Mouse (Mus musculus) adrenal gland, adult (tissue): ENCODE measurements around the gene Gm45021.

Source experiments
- DNase-seq, 2 experiments: peaks; one replicate each; pipeline ENCODE4 v3.0.0; 2022 to 2023; ENCODE audit warnings: low spot score in 1 of 2; ENCODE audit not compliant: inconsistent age in 2 of 2

Gene Gm45021

DNA sequence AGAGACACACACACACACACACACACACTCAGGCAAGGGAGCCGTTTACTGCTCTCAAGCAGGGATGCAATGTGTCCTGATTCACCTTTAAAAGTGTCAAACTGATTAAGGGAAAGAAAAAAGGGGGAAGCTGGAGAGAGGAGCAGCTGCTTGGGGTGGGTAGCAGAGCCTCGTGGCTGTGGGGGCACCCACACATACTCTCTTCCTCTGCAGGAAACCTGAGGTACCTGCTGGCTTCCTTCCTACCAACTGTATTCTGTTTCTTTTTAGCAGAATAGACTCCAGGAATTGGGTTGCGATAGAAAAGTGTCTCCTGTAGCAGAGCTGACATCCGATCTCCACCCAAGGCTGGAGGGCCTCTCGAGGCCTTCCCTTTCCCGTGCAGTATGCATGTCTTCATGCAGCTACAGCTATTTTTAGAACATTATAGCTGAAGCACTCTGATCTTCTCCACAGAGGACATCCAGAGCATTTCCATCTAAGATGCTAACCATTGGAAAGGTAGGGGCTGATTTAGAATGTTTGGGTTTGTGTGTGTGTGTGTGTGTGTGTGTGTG, at the start of gene Gm45021:
Gene Gm45021 (plus strand): TSS at position 417 of the 557 bp plus-strand sequence.
- DNase-seq = no peak

- DNase-seq = peak; percentile 39 to 59
Measured at GRCm38 (mm10) chr6:48539860-48540259, 49.5 kb upstream of the Gm45021 start.

DNA sequence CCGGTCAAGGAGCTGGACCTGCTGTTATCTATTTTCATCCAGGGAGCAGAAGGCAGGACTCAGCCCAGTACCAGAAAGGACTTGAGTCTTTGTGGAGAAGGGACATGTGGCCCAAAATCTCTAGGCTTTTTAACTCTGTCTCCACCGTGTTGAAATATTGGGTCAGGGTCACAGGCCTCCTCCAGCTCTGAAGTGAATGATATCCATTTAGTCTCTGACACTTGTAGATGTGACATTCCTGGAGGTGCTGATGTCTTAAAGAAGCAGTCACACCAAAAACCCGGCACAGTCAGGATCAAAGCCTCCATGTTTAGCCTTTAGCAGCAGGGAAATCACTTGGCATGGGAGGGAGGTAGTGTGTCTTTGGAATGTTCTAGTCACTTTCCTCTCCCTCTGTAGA, 48.7 kb upstream of the Gm45021 start:
- DNase-seq = peak in 1 of 2 experiments; percentile 46

GRCm38 (mm10) chr6:48541560-48542450, 47.6 kb upstream of the Gm45021 start:
- peak; percentile 85 to 95 for DNase-seq

DNA sequence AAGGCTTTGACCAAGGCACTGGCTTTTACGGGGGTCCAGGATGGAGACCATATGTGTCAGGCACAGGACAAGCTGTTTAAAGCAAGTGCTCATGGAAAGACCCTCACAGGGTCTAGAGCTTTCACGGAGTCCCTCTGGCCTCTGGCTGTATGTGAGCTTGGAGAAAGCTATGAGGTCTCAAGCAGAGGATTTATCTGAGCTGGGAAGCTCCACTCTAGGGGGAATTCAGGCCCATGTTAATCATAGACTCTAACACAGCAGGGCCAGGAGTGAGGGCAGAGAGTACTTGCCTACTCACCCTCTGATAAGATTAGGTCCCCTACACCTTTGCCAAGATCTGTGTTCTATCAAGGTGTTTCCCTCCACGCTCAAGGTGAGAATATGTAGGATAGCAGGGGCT, 46.8 kb upstream of the Gm45021 start:
- no peak for DNase-seq

- no peak for DNase-seq
Measured at GRCm38 (mm10) chr6:48545251-48545650, 44.2 kb upstream of the Gm45021 start.

GRCm38 (mm10) chr6:48546271-48546670, 43.1 kb upstream of the Gm45021 start:
- DNase-seq = peak; percentile 9 to 78

DNA sequence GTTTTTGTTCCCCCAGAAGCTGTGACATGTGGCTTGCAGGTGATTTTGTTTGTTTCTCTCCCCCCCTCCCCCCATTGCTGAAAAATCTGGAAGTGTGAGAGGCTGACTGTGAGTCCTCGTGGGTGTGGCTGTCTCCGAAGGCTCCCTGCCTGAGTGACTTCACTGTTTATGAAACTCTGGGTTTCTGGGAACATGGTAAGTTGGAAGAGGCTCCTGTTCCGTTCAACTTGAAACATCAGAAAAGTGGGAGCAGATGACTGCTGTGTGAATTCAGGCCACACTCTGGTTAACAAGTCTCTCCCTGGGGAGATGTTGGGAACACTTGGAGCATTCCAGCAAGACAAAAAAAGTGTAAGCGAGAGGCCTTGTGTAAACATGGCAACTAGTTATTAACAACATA, 42.6 kb upstream of the Gm45021 start:
- DNase-seq = peak; percentile 6 to 45

GRCm38 (mm10) chr6:48548314-48548713, 41.1 kb upstream of the Gm45021 start:
- no peak for DNase-seq

- peak; percentile 30 to 70 for DNase-seq
Measured at GRCm38 (mm10) chr6:48552918-48553317, 36.5 kb upstream of the Gm45021 start.

DNA sequence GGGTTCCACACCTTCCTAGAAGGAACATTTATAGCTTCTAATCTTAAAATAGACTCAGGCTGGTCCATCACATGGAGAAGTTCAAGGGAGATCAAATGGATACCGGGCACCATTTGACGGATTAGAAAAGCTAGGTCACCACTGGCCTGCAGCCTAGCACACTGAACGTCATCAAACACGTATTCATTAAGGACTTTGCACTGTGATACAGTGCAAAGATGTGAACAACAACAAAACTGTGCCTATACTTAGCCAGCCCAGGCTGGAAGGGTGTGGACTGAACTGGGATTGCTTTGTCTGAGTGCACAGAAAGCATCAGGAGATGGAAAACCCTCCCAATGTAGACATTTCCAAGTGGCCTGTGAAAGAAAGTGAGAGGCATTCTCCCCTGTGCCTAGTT, 35.6 kb upstream of the Gm45021 start:
- DNase-seq = peak in 1 of 2 experiments; percentile 34

GRCm38 (mm10) chr6:48554280-48555103, 34.9 kb upstream of the Gm45021 start, which contains the start of gene Lrrc61:
Gene Lrrc61 (plus strand): TSS chr6:48554796.
- DNase-seq = peak; percentile 98 to 99

DNA sequence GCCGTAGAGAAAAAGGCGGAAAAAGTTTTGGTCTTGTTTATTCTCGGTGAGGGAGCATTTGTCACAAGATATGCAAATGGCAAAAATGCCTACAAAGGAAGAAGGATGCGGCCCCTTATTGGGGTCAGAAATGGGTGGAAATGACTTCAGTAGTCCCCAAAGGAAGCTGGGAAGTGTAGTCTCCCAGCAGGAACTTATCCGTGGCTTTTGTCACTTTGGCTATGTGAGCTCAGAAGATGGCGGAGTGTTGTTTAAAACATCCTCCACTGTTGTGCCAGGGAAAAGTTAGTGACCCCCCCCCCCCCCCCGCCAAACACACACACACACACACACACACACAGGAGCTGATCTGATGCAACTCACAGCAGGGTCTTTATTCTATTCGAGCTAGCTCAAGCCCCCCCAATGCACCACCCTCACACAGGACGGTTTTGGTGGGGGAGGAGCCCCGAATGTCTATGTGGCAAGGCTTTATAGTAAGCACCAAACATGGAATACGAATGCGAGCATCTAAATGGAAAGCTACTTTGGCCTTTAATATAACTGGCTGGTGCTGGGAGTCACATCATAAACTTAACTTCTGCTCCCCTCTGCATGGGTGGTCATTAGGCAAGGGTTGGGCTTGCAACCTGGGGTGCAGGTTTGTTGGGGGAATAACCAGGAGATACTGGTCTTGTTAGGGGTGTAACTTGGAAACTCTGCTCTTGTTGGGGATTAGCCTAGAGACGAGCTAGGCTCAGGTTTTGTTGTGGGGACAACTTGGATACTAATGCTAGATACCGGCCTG, 34.1 kb upstream of the Gm45021 start:
- DNase-seq = peak; percentile 65 to 71

- DNase-seq = peak; percentile 18 to 41
Measured at GRCm38 (mm10) chr6:48555956-48556355, 33.5 kb upstream of the Gm45021 start.

DNA sequence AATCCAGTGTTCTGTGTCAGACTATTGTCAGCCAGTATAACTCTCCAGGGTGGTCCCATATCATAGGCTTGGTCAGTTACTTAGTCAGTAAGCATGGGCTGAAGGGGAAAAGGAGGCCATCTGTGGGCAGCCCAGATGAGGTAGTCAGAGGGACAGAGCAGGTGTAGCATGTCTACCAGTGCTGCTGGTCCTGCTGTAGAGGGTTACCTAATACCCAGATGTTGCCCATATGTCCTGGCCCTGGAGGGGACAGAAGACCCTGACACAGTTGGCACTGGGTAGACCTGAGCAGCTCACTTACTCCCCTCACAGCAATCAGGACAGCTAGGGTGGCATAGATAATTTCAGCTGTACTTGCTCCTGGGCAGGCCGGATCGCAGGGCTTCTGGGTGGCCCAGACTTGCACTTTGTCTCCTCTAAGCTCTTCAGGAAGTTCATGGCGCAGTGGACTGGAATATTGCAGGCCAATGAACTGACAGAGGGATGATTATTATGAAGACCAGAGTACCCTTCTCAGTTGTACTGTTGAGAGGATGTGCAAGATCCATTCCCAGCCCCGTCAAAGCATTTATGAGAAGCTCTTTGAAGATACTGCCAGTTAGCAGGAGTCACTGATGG, 23.6 kb upstream of the Gm45021 start:
- DNase-seq = no peak

GRCm38 (mm10) chr6:48566312-48566711, 23.1 kb upstream of the Gm45021 start:
- DNase-seq = peak; percentile 58 to 77

GRCm38 (mm10) chr6:48568036-48568984, 21.1 kb upstream of the Gm45021 start:
- peak; percentile 76 to 89 for DNase-seq

GRCm38 (mm10) chr6:48569065-48569807, 20.2 kb upstream of the Gm45021 start:
- peak in 1 of 2 experiments; percentile 63 for DNase-seq
